Mouse (Mus musculus) lung, postnatal 14 days (tissue): ENCODE results near the gene Crybb3.

ENCODE experiments used
- DNase-seq: peaks from one replicate; pipeline ENCODE4 v3.0.0; 2021

Crybb3 gene

DNA sequence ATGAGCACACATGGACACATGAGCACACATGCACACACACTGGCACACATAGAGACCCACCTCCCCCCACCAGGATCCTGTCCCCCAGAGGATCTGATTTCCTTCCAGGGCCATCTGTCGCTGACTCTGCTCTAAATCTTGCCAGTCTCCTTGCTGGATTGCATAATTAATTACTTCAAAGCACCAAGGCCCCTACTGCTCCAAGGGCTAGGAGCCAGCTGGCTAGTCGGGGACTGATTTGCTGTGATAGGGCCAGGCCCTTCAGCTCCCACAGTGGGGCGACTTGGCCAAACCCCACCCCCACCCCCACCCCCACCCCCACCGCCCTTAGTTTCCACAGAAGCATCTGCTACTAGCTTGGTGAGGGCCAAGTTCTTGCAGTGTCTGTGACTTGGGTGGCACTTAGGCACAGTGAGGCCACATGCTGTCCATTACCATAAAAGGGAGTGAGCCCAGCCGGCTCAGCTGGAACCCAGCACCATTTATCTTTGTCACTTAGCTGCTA, 39.8 kb downstream of the Crybb3 start:
- peak; percentile 52 for DNase-seq

DNA sequence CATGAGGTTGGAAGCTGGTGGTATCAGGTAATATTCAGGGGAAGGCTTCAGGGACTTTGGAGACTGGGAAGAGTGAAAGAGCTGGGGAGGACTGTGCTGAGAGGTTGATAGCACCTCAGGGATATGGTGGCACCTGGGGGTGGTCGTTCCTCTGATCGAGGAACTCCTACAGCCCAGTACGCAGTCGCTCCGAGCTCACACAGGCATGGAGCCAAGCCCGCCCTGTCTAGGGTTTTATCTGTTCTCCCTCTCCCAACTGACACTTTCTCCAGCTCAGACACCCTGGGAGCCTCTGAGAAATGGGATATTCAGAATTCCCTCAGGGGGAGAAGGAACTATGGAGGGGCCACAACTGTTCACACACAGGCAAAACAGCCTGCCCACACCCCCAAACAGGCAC, 40.6 kb downstream of the Crybb3 start:
- DNase-seq = peak; percentile 46

DNA sequence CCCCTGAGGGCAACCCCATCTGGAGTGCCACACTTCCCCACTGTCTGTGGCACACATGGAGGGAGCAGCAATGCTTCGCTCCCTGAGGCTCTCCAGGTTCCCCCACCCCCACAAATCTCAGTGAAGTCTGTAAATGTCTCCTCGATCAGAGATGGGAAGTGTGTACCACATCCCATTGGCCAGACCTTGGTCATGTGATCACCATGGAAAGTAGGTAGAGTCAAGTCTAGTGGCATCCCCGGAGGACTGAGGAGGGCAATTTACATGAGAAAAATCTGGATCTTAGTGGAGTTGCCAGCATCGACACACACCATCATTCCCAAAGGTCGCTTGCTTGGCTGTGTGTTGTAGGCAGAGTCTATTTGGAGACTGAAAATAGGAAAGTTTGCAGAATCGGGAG, 42.8 kb downstream of the Crybb3 start:
- DNase-seq = no peak

DNA sequence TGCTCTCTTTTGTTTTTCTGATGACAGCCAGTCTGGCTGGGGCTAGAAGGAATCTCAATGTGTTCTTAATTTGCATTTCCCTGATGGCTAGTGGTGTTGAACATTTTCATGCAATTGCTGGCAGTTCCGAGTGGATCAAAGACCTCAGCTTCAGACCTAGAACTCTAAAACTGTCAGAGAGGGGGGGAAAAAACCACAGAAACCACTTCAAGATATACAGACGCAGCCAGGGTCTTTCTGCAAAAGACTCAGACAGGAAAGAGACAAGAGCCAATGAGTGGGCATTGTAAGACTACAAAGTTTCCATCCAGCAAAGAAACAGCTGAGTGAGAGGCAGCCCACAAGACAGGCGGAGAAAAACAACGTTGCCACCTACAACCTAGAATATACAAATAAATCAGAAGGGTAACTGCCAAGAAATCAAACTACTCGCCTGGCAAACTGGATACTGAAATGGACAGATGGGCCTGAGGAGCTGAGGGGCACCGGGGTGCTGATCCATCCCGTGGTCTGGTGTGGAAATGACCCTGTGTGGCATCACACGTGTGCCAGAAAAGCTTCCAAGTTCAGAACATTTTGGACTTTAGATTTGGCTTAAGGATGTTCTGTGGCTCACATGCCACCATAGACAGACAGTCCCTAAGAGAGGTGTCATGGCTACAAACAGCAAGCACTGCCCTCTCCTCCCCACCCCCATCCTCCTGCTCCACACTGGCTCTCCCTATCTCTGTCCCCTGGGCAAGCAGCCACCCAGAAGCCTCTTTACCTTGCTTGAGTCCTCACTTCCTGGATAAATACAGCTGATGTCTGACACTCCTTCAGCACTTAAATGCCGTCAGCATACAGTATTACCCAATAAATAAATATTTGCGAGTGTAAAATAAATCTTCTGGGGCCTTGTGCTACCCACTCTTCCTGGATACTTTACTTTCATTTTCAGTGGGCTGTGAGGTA, 46.0 kb downstream of the Crybb3 start:
- peak; percentile 69 for DNase-seq

DNA sequence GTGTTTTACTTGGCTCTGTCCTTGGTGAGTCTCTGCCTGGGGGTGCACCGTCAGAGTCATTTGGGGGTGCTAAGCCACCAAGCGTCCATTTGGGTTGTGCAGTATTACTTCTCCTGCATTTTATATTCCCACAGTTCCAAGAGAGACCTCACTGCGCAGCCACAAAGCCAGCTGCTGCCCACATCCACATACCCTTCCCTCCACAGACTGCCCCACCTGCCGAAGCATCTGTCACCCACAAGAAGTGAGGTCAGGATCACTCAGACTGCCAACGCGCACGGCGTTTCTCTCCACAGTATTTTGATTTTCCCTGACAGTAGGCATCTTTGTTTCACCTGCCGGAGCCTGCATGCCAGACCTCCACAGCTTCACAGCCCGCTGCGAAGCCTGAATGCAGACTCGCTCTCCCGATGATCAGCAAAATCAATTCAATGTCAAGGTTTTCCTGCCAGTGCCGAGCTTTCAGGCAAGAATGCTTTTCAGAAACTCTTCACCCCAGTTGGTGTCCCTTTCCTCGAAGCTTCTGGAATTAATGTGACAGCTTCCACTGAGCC, 50.1 kb downstream of the Crybb3 start:
- no peak for DNase-seq

DNA sequence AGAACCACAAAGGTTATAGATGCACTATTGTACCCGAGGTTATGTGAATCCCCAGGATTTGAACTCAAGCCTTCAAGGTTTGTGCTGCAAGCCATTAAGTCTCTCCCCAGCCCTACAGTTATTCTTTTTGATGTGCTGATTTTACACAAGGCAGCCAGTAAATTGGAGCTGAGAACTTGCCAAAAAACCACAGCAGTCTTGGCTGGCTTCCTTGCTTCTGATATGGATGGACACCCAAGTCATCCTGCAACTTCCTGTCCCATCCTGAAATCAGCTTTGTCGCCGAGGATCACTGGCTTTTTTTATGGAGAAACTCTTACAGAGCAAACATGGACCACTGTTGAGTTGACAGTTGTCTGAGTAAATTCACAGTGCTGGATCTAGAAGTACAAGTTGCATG, 51.3 kb downstream of the Crybb3 start:
- no peak for DNase-seq

DNA sequence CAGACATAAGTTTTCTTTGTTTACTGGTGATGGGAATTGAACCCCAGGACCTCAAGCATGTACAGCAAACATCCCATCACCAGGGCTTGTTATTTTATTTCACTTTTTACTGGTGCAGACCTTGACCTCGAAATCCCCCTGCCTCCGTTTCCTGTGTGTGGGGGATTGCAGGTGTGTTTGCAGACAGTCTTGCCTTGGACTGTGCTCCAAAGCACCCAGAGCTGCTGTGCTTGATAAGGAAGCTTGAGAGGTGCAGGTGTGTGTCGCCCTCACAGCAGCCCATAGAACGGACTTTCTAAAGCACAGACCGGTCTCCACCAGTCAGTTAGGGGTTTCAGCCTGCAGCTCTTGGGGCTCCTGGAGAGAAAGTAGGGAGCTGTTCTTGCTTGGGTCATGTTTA, 54.7 kb downstream of the Crybb3 start:
- no peak for DNase-seq
